Mouse (Mus musculus): Measurements from ENCODE around the gene Tmem120a. TPM values are rescaled to one million over a fixed set of nuclear protein-coding genes. Genes with fewer than 3 reads are reported as not detected.
A peak's percentile ranks its signal among the peaks of the same experiment; 100 is the strongest.

Tmem120a gene
- total RNA-seq, 2 experiments from 2014 or later = 3.8 to 5.2 TPM

DNA sequence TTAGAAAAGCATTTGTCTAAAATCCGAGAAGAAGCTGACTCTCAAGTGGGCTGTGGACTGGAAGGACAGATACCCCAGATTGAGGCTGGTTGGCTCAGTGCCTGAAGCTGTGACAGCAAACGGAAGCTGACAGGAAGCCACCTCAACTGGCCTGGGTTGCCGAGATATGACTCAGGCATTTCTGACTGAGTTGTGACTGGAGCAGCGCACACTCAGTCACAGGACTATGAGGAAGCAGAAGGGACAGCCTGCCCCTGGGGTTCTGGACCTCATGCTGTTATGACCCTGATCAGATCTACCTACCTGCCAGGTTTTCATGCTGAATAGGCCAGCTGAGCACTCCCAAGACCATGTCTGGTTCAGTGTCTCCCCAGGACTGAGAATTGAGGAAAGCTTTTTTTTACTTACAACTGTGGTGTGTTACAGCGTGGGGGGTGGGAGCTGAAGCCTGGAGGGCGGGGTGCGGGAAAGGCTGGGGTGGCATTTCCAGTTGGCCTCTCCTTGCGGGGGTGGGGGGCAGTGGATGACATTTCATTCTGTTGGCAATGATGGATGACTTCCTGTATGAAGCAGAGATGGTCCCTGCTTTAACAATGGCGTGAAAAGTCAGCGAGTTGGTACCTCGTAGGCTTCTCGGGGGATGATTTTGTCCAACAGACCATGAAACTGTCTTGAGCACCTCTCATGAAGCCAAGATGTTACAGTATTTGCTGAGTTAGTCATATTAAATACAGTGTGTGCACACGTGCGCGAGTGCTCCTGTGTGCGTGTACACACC is 30.6 kb downstream of the Tmem120a start:
- peak; percentile 68 for DNase-seq
- intact Hi-C loops (cut with DNase I; ENCODE audit: low total_unique reads) = no loop called here

DNA sequence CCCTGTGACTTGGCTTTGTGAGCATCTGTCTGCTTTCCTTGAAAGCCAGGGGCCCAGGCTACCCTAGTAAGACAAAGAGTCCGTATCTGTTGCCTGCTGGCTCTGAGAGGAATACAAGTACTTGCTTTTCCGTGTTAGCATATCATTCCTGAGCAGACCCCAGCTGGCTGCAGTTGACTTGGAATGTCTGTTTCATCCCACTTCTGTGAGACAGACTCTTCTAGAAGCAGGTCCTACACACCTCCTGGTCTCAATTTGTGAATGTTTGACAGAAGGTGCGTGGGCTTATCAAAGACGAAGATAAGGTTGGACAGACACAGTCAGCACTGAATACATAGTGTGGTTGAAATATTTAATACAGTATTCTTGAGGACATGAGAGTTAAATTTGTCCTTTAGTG is 31.4 kb downstream of the Tmem120a start:
- intact Hi-C loops (cut with DNase I; ENCODE audit: low total_unique reads) = no loop called here
- DNase-seq = no peak

DNA sequence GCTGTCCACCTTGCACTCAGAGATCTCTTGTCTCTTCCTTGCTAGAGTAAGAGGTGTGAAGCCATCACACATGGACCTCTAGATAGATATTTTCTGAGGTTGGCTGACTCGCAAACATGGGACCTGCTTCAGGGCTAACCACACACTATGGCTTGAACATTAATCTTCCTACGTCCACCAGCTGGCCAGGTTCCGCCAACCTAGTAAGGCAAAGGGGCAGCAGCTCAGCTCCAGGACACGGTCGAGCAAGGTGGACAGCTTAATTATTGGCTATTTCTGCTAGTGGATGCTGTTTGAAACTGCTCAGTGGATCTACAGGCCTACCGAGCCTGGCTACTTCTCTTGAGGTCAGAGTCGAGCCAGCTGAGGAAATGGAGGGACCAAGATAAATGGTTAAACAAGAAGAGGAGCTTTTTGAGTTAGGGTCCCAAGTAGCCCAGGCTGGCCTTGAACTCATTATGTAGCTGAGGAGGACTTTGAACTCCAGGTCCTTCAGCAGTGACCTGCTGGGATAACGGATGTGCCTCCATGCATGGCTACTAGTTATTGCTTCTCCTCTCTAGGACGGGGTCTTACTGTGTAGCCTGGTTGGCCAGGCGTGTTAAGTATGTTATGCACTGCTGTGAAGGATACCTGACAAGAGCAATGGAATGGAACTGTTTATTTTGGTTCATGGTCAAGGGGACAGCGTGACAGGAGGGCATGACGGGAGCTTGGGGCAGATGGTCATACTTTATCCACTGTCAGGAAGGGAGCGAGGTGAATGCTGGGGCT is 32.5 kb downstream of the Tmem120a start:
- DNase-seq = no peak
- intact Hi-C loops (cut with DNase I; ENCODE audit: low total_unique reads) = no loop called here

DNA sequence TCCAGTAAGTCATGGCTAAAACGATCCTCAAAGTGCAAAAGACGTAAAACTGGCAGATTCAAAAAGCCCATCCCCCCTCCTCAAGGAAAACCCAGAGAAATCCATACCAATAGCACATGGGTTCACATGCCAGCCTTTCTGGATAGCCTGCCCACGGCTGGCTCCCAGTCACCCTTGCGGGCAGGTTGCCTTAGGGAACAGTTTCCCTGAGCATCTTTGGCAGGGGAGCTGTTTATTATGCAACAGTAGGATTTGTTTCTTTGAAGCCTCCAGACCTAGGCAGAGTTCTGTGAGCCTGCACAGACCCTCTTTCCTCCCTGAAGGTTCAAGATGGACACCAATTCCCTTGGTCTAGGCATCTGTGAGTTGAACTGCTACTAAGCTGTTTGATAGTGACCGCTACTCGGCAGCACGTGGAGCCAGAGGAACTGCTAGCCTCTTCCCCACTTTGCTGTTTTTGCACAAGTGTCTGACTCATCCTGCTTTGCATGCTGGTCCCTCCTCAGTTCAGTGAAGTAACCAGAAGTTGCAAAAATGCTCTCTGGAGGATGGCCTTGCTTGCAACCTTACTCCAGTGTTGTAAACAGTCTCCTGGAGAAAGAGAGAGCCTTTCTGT is 33.5 kb downstream of the Tmem120a start:
- intact Hi-C loops (cut with DNase I; ENCODE audit: low total_unique reads) = no loop called here
- no peak for DNase-seq

DNA sequence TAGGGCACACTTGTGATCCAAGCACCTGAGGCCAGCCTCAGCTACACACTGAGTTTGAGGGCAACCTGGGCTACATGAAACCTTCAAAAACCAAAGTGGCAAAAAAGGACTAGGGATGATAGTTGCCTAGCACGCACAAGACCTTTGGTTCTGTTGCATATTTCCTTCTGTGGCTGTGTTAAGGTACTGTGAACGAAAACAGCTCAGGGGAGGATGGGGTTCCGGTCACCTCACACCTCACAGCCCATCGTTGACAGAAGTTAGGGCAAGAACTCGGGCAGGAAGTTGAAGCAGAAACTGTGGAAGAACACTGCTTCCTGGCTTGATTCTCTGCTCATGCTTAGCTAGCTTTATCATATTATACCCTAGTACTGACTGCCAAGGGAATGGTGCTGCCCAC is 34.5 kb downstream of the Tmem120a start:
- no peak for DNase-seq
- intact Hi-C loops (cut with DNase I; ENCODE audit: low total_unique reads) = no loop called here

DNA sequence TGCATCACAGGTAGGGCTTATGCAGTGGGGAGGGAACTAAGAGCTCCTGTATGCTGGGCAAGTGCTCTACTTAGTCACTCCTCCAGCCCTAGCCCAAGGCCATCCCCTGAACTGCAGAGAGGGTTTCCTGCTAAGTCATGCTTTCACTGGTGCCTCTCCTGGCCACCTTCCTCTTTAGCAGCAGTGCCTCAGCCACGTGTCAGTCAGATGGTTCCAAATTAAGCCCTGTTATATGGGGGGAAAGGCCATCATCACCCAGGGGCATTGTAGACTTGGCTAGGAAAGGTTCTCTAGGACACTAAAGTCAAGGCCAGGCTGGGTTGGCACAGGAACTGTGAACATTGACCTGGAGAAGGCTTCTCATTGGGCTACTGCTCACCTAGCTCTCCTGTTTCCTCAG is 36.4 kb downstream of the Tmem120a start:
- intact Hi-C loops (cut with DNase I; ENCODE audit: low total_unique reads) = no loop called here
- DNase-seq = no peak

DNA sequence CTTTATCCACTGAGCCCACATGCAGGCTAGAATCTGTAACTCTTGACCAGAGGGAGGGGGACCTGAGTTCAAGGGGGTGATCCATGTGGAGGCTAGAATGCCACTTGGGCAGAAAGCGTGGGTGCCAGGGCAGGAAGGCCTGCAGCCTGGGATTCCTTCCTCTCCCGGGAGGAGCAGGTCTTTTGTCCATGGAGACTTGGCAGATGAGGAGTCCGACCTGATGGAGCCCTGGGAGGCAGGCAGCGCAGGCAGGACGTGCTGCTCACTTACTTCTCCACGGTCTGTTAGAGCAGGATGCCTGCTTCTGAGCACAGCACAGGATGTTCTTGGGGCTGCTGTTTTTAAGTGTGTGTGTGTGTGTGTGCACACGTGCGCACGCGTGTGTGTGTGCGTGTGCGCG is 37.2 kb downstream of the Tmem120a start:
- DNase-seq = no peak
- intact Hi-C loops (cut with DNase I; ENCODE audit: low total_unique reads) = no loop called here

DNA sequence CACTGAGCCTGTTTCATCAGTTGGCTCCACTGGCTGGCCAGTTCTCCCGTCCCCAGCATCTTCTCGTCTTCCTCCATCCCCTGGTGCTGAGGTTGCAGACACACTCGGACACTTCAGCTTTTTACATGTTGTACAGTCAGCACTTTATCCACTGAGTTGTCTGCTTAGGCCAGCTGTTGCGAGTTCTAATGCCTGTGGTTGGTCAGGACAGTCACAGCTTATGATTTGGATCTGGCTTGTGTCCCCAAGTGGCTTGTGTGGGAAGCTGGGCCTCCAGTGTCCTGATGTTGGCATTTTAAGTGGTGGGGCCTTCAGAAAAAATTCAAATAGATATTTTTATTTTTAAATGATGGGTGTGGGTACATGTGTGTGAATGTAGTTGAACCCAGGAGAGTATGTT is 38.9 kb downstream of the Tmem120a start:
- DNase-seq = no peak
- intact Hi-C loops (cut with DNase I; ENCODE audit: low total_unique reads) = no loop called here

DNA sequence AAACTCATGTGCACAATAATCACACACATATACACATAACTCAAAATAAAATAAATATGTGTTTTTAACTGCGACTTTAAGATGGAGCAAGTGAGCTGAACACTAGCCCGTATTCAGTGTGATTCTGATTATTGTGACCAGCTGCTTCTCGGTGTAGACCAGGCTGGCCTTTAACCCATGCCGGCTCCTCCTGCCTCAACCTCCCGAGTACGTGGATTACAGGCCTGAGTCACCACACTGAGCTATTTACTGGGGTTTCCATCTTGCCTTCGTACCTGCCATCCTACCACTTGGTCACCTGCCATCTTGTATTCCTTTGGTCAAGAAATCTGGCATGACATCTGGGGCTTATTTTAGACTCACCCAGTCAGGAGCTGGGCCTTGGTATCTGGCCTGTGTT is 40.8 kb downstream of the Tmem120a start:
- intact Hi-C loops (cut with DNase I; ENCODE audit: low total_unique reads) = no loop called here
- DNase-seq = no peak

DNA sequence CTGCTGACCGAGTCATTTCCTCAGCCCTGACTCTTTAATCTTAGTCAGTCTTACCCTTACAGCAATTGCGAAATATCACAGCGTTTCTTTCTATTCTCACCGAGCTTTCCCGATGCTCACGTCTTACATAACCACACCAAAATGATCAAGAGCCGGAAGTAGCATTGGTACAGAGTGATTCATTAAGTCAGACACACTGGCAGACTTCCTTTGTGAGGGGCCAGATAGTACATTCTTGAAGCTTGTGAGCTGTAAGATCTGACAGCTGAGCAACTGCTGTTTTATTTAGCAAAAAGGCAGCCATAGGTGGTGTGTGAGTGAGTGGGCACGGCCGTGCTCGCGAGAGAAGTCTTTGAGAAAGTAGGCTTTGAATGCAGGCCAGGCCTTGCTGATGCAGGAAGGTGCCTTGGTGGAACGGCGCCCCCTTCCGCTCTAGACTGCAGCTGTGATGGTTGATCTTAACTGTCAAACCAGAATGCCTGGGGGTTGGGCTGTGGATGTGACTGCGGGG is 41.5 kb downstream of the Tmem120a start:
- DNase-seq = no peak
- intact Hi-C loops (cut with DNase I; ENCODE audit: low total_unique reads) = no loop called here

DNA sequence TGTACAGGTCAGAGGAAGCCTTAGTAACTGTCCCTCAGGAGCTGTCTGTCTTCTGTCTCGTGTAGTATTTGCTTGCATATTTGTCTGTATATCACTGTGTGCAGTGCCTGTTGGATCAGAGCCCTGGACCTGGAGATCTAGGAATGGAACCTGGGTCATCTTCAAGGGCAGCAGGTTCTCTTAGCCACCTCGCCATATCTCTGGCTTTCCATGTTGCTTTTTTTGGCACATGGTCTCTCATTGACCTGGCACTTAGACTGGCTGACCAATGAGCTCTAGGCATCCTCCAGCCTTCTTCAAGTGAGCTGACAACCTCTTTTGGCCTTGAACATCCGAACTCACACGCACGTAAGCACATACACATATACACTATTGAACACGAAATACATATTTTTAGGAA is 42.1 kb downstream of the Tmem120a start:
- DNase-seq = no peak
- intact Hi-C loops (cut with DNase I; ENCODE audit: low total_unique reads) = no loop called here

DNA sequence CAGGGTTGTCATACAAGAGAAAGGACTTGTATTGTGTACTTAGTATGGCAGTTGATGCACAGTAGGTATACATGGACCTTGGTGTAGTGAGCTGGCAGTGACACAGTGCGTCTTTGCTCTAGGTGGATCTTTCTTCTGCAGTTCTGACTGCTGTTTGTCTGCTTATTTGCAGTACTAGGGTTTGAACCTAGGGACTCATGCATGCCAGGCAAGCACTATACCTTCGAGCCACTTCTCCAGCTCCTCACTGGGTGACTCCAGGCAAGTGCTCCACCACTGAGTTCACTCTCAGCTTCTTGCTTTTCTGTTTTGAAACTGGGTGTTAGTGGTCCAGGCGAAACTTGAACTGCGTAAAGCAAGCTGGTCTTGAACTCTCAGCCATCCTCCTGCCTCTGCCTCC is 42.6 kb downstream of the Tmem120a start:
- no peak for DNase-seq
- intact Hi-C loops (cut with DNase I; ENCODE audit: low total_unique reads) = no loop called here

DNA sequence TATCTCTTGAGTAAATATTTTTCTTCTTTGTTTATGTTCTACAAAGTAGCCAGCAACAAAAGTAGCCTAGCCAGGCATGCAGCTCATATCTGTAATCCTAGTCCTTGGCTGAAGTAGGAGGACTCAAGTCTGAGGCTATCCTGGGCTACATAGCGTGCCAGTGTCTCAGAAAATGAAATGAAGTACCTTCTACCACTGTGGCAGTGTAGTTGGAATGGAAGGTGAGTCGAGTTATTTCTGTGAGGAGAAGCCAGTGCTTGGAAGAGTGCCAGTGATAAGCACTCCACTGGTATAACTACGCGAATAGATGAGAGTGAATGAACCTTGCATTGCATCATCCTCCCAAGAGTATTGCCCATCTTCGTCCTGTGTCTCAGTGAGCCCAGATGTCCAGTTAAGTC is 46.5 kb downstream of the Tmem120a start:
- DNase-seq = no peak
- intact Hi-C loops (cut with DNase I; ENCODE audit: low total_unique reads) = no loop called here

DNA sequence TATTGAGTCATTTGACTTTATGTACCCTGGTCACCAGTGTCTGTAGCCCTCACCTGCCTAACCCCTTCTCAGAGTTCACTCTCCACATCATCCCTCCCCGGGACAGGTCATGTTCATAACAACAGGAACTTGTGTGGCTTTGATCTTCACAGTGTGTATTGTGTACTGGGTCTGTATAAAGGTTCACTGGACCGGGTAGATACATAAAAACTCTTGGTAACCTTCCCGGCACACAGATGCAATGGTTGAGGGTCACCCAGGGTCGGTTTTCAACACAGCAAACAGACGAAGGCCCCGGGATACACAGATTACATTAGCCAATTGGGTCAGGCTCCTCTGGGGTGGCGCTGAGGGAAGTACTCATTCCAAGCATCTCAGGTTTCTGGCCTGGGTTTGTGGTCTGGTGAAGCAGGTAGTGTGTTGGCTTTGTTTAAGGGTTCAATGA is 48.9 kb downstream of the Tmem120a start:
- DNase-seq = no peak
- intact Hi-C loops (cut with DNase I; ENCODE audit: low total_unique reads) = no loop called here

DNA sequence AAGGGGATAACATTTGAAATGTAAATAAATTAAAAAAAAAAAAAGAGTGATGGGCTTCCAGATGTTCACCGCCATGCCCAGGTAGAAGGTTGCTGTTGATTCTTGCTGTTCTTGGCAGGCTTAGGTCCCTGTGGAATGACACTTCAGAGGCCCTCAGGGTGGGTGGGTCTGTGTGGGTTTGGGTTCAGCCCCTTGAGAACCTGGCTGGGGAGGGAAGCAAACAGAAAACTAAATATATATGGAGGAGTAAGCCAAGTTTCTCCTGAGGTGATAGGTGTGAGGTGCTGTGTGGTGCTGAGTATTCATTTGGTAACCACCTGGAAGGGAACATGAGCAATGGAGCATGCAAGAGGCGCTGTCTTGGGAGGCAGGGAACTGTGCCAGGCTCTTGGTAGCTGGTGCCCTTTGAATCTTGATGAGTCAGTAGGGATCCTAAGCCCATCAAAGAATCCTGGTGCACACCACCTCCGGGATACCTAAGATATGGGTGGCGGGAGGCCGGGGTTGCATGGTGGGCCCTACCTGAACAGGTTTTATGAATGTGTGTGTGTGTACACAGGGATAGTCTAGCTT is 50.9 kb downstream of the Tmem120a start:
- DNase-seq = no peak
- intact Hi-C loops (cut with DNase I; ENCODE audit: low total_unique reads) = no loop called here

DNA sequence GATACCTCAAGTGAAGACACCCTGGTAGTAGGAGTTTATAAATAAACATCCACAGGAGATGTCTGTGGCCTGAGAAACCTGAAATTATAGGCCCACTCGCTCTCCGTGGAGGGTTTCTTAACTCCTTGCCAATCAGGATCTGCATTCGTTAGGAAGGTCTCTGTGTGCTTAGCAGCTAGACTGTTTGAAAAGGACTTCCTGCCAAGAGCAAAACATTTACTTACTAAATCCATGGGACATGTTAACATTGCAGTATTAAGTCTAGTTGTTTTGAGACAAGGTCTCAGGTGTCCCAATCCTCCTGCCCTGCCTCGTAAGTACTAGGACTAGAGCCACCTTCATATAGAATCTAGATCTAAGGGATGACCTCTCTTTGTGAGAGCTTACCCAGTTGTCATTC is 53.0 kb downstream of the Tmem120a start:
- intact Hi-C loops (cut with DNase I; ENCODE audit: low total_unique reads) = no loop called here

DNA sequence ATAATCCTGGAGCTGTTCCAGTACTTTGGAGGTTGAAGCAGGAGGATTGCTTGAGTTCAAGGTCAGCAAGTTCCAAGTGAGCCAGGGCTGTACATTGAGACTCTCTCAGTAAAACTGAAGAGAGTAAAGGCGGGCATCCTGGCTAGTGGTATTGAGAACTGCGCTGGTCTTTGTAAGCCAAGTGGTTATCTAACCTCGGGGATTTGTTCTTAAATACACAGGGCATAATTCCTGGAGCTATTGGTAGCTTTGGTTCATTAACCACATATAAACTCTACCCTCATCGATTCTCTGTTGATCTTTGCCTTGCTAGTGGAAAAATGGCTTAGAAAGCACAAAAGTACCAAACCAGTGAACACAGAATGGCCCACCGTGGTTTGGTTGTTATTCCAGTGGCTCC is 53.8 kb downstream of the Tmem120a start:
- intact Hi-C loops (cut with DNase I; ENCODE audit: low total_unique reads) = no loop called here

More for the DNA sequence above, 53.0 kb downstream of the Tmem120a start:
- DNase-seq = no peak

More for the DNA sequence above, 53.8 kb downstream of the Tmem120a start:
- DNase-seq = no peak
